Mouse (Mus musculus): Measurements from ENCODE around the gene Hmga2.
A peak's percentile ranks its signal among the peaks of the same experiment; 100 is the strongest.

Hmga2 gene

GRCm38 (mm10) chr10:120423256-120423655, 53.0 kb downstream of the Hmga2 start:
- DNase-seq (ENCODE audit: low spot score) = no peak

- no peak for DNase-seq (ENCODE audit: low spot score)
These were observed 53.4 kb downstream of the Hmga2 start for GRCm38 (mm10) chr10:120422820-120423219.

GRCm38 (mm10) chr10:120422050-120422449, 54.2 kb downstream of the Hmga2 start:
- DNase-seq (ENCODE audit: low spot score) = peak; percentile 49

GRCm38 (mm10) chr10:120420971-120421629, 55.2 kb downstream of the Hmga2 start:
- DNase-seq (ENCODE audit: low spot score) = no peak

GRCm38 (mm10) chr10:120418738-120419523, 57.3 kb downstream of the Hmga2 start:
- no peak for DNase-seq (ENCODE audit: low spot score)

GRCm38 (mm10) chr10:120418211-120418610, 58.1 kb downstream of the Hmga2 start:
- no peak for DNase-seq (ENCODE audit: low spot score)

- no peak for DNase-seq (ENCODE audit: low spot score)
These were observed 58.7 kb downstream of the Hmga2 start for GRCm38 (mm10) chr10:120417488-120418118.

GRCm38 (mm10) chr10:120417116-120417487, 59.2 kb downstream of the Hmga2 start:
- DNase-seq (ENCODE audit: low spot score) = no peak

GRCm38 (mm10) chr10:120416628-120417027, 59.6 kb downstream of the Hmga2 start:
- DNase-seq (ENCODE audit: low spot score) = no peak

- no peak for DNase-seq (ENCODE audit: low spot score)
These were observed 64.1 kb downstream of the Hmga2 start for GRCm38 (mm10) chr10:120412215-120412614.

GRCm38 (mm10) chr10:120410958-120411357, 65.3 kb downstream of the Hmga2 start:
- DNase-seq (ENCODE audit: low spot score) = no peak

GRCm38 (mm10) chr10:120409131-120409530, 67.1 kb downstream of the Hmga2 start:
- DNase-seq (ENCODE audit: low spot score) = no peak

- DNase-seq (ENCODE audit: low spot score) = no peak
These were observed 69.0 kb downstream of the Hmga2 start for GRCm38 (mm10) chr10:120407230-120407629.

- no peak for DNase-seq (ENCODE audit: low spot score)
These were observed 70.2 kb downstream of the Hmga2 start for GRCm38 (mm10) chr10:120406038-120406437.

GRCm38 (mm10) chr10:120405322-120405721, 70.9 kb downstream of the Hmga2 start:
- no peak for DNase-seq (ENCODE audit: low spot score)

GRCm38 (mm10) chr10:120402966-120403365, 73.3 kb downstream of the Hmga2 start:
- DNase-seq (ENCODE audit: low spot score) = no peak

- no peak for DNase-seq (ENCODE audit: low spot score)
These were observed 74.5 kb downstream of the Hmga2 start for GRCm38 (mm10) chr10:120401787-120402186.

- no peak for DNase-seq (ENCODE audit: low spot score)
These were observed 76.3 kb downstream of the Hmga2 start for GRCm38 (mm10) chr10:120399846-120400510.

GRCm38 (mm10) chr10:120398745-120399144, 77.5 kb downstream of the Hmga2 start:
- no peak for DNase-seq (ENCODE audit: low spot score)

- DNase-seq (ENCODE audit: low spot score) = no peak
These were observed 79.0 kb downstream of the Hmga2 start for GRCm38 (mm10) chr10:120397211-120397631.

GRCm38 (mm10) chr10:120395550-120395949, 80.7 kb downstream of the Hmga2 start:
- DNase-seq (ENCODE audit: low spot score) = no peak

GRCm38 (mm10) chr10:120394740-120395139, 81.5 kb downstream of the Hmga2 start:
- DNase-seq (ENCODE audit: low spot score) = no peak

Measured in ovary, postnatal 36 days (tissue).